Mouse (Mus musculus): ENCODE data around the gene Alyref.
A peak's percentile ranks its signal among the peaks of the same experiment; 100 is the strongest.
"Not testable (repeated sequence)": the region's sequence is repeated elsewhere in the genome, so short reads cannot be mapped to it uniquely, and the experiment has no call there.

Alyref gene

GRCm38 (mm10) chr11:120598990-120599549, 905 bp upstream of the Alyref start:
- DNase-seq (ENCODE audit: low spot score): no peak

GRCm38 (mm10) chr11:120597240-120598235, 627 bp downstream of the Alyref start:
- peak; percentile 58 for DNase-seq (ENCODE audit: low spot score)

- DNase-seq (ENCODE audit: low spot score): no peak
These were observed 9.6 kb downstream of the Alyref start for GRCm38 (mm10) chr11:120588531-120588930.

- no peak for DNase-seq (ENCODE audit: low spot score)
These were observed 14.2 kb downstream of the Alyref start for GRCm38 (mm10) chr11:120583937-120584336.

GRCm38 (mm10) chr11:120582982-120583293, 15.2 kb downstream of the Alyref start:
- not testable (repeated sequence) for DNase-seq (ENCODE audit: low spot score)

GRCm38 (mm10) chr11:120582268-120582981, 15.7 kb downstream of the Alyref start:
- DNase-seq (ENCODE audit: low spot score): no peak

GRCm38 (mm10) chr11:120581490-120582267, 16.5 kb downstream of the Alyref start, which contains the start of gene Arhgdia:
Arhgdia (minus strand) TSS chr11:120581624.
- peak; percentile 94 for DNase-seq (ENCODE audit: low spot score)

- peak; percentile 65 for DNase-seq (ENCODE audit: low spot score)
These were observed 17.3 kb downstream of the Alyref start for GRCm38 (mm10) chr11:120580871-120581331.

GRCm38 (mm10) chr11:120580190-120580589, 18.0 kb downstream of the Alyref start:
- DNase-seq (ENCODE audit: low spot score): no peak

- peak; percentile 86 for DNase-seq (ENCODE audit: low spot score)
These were observed 18.7 kb downstream of the Alyref start for GRCm38 (mm10) chr11:120579316-120580107.

GRCm38 (mm10) chr11:120578694-120579243, 19.4 kb downstream of the Alyref start:
- peak; percentile 59 for DNase-seq (ENCODE audit: low spot score)

GRCm38 (mm10) chr11:120578024-120578693, 20.0 kb downstream of the Alyref start:
- no peak for DNase-seq (ENCODE audit: low spot score)

- DNase-seq (ENCODE audit: low spot score): peak; percentile 72
These were observed 20.7 kb downstream of the Alyref start for GRCm38 (mm10) chr11:120577211-120578023.

- DNase-seq (ENCODE audit: low spot score): no peak
These were observed 21.7 kb downstream of the Alyref start for GRCm38 (mm10) chr11:120576365-120576981.

- no peak for DNase-seq (ENCODE audit: low spot score)
These were observed 22.2 kb downstream of the Alyref start for GRCm38 (mm10) chr11:120575940-120576339.

- DNase-seq (ENCODE audit: low spot score): no peak
These were observed 23.1 kb downstream of the Alyref start for GRCm38 (mm10) chr11:120575046-120575445.

GRCm38 (mm10) chr11:120574278-120574600, 23.9 kb downstream of the Alyref start:
- DNase-seq (ENCODE audit: low spot score): no peak

- no peak for DNase-seq (ENCODE audit: low spot score)
These were observed 24.4 kb downstream of the Alyref start for GRCm38 (mm10) chr11:120573585-120574277.

All from testis, postnatal 10 days (tissue).